Mouse (Mus musculus): Measurements from ENCODE around the gene Hgf. TPM values are rescaled to one million over a fixed set of nuclear protein-coding genes. Genes with fewer than 3 reads are reported as not detected.
A peak's percentile ranks its signal among the peaks of the same experiment; 100 is the strongest.

Gene Hgf
- polyA plus RNA-seq (2016; fragmentation: Nextera tagmentation; extraction: Ambion mirVana): 1.9 and 3.0 TPM in 2 replicates

GRCm38 (mm10) chr5:16553304-16554047, at the start of gene Hgf:
Gene Hgf, plus strand, starts transcription at chr5:16553495.
- H3K36me3 ChIP-seq: no peaks in the 10 kb centered on the region
- H3K27ac ChIP-seq (ENCODE audit: poor library complexity, severe bottlenecking): peak within 1 kb of the TSS; percentile 18; the same call in 1 of the 2 replicates
- no peaks in the 10 kb centered on the region for H3K4me1 ChIP-seq (replicated peaks)
- peak; percentile 39; the same call in 1 of the 2 replicates for ATAC-seq (ENCODE audit: insufficient number of reproducible peaks, low FRiP score)
- no peaks in the 10 kb centered on the region for H3K27me3 ChIP-seq (replicated peaks)
- H3K4me3 ChIP-seq: peak within 1 kb of the TSS; percentile 43
- 5% methylated on average over 16 of the region's 16 CpGs for WGBS
- no peaks in the 10 kb centered on the region for H3K9me3 ChIP-seq (replicated peaks)
- peak within 1 kb of the TSS; percentile 50 for H3K9ac ChIP-seq
- H3K4me2 ChIP-seq: peak within 1 kb of the TSS; percentile 69

GRCm38 (mm10) chr5:16506702-16507350, 46.5 kb upstream of the Hgf start:
- no peak overlapping the region for H3K4me3 ChIP-seq
- H3K36me3 ChIP-seq: no peaks in the 10 kb centered on the region
- no peaks in the 10 kb centered on the region for H3K27me3 ChIP-seq (replicated peaks)
- no peak for ATAC-seq (ENCODE audit: insufficient number of reproducible peaks, low FRiP score)
- H3K9ac ChIP-seq: no peak overlapping the region
- H3K4me2 ChIP-seq: no peak overlapping the region
- H3K9me3 ChIP-seq (replicated peaks): no peaks in the 10 kb centered on the region
- no peaks in the 10 kb centered on the region for H3K4me1 ChIP-seq (replicated peaks)
- no peak overlapping the region for H3K27ac ChIP-seq (ENCODE audit: poor library complexity, severe bottlenecking)
- 65% methylated on average over 4 of the region's 4 CpGs for WGBS

GRCm38 (mm10) chr5:16531619-16532277, 21.5 kb upstream of the Hgf start:
- WGBS: 82% methylated on average over 3 of the region's 3 CpGs
- Histone ChIP-seq H3K27me3 (replicated peaks) (no peaks in the 10 kb centered on the region), H3K4me1 (replicated peaks) (no peaks in the 10 kb centered on the region)

GRCm38 (mm10) chr5:16538067-16538466, 15.2 kb upstream of the Hgf start:
- 72% methylated on average over 2 of the region's 2 CpGs for WGBS
- ATAC-seq (ENCODE audit: insufficient number of reproducible peaks, low FRiP score): no peak
- Histone ChIP-seq H3K4me3 (no peak overlapping the region), H3K9me3 (replicated peaks) (no peaks in the 10 kb centered on the region), H3K27ac (ENCODE audit: poor library complexity, severe bottlenecking) (no peak overlapping the region), H3K36me3 (no peaks in the 10 kb centered on the region), H3K27me3 (replicated peaks) (no peaks in the 10 kb centered on the region), H3K4me1 (replicated peaks) (no peaks in the 10 kb centered on the region), H3K4me2 (no peak overlapping the region), H3K9ac (no peak overlapping the region)

More at GRCm38 (mm10) chr5:16531619-16532277, 21.5 kb upstream of the Hgf start:
- no peak overlapping the region for H3K27ac ChIP-seq (ENCODE audit: poor library complexity, severe bottlenecking)
- H3K9ac ChIP-seq: no peak overlapping the region
- H3K4me2 ChIP-seq: no peak overlapping the region
- ATAC-seq (ENCODE audit: insufficient number of reproducible peaks, low FRiP score): no peak
- no peaks in the 10 kb centered on the region for H3K9me3 ChIP-seq (replicated peaks)
- H3K4me3 ChIP-seq: no peak overlapping the region
- no peaks in the 10 kb centered on the region for H3K36me3 ChIP-seq

GRCm38 (mm10) chr5:16541561-16542116, 11.7 kb upstream of the Hgf start:
- no peaks in the 10 kb centered on the region for H3K4me1 ChIP-seq (replicated peaks)
- no peak overlapping the region for H3K27ac ChIP-seq (ENCODE audit: poor library complexity, severe bottlenecking)
- H3K36me3 ChIP-seq: no peaks in the 10 kb centered on the region
- 21% methylated on average over 2 of the region's 2 CpGs for WGBS
- no peak overlapping the region for H3K4me3 ChIP-seq
- H3K9ac ChIP-seq: no peak overlapping the region
- ATAC-seq (ENCODE audit: insufficient number of reproducible peaks, low FRiP score): no peak
- no peaks in the 10 kb centered on the region for H3K9me3 ChIP-seq (replicated peaks)
- no peaks in the 10 kb centered on the region for H3K27me3 ChIP-seq (replicated peaks)
- H3K4me2 ChIP-seq: no peak overlapping the region

GRCm38 (mm10) chr5:16547490-16547889, 5.8 kb upstream of the Hgf start:
- no peaks in the 10 kb centered on the region for H3K27me3 ChIP-seq (replicated peaks)
- no peak for ATAC-seq (ENCODE audit: insufficient number of reproducible peaks, low FRiP score)
- no peaks in the 10 kb centered on the region for H3K9me3 ChIP-seq (replicated peaks)
- no peak overlapping the region for H3K9ac ChIP-seq
- no peaks in the 10 kb centered on the region for H3K4me1 ChIP-seq (replicated peaks)
- H3K27ac ChIP-seq (ENCODE audit: poor library complexity, severe bottlenecking): no peak overlapping the region
- no peak overlapping the region for H3K4me2 ChIP-seq
- WGBS: 79% methylated on average over 3 of the region's 3 CpGs
- no peaks in the 10 kb centered on the region for H3K36me3 ChIP-seq
- no peak overlapping the region for H3K4me3 ChIP-seq

- no peak for ATAC-seq (ENCODE audit: insufficient number of reproducible peaks, low FRiP score)
- H3K9ac ChIP-seq: no peak overlapping the region
- no peak overlapping the region for H3K27ac ChIP-seq (ENCODE audit: poor library complexity, severe bottlenecking)
- no peaks in the 10 kb centered on the region for H3K9me3 ChIP-seq (replicated peaks)
- no peaks in the 10 kb centered on the region for H3K27me3 ChIP-seq (replicated peaks)
- no peak overlapping the region for H3K4me3 ChIP-seq
- 57% methylated on average over 4 of the region's 4 CpGs for WGBS
- H3K36me3 ChIP-seq: no peaks in the 10 kb centered on the region
- no peak overlapping the region for H3K4me2 ChIP-seq
- H3K4me1 ChIP-seq (replicated peaks): no peaks in the 10 kb centered on the region
Measured at GRCm38 (mm10) chr5:16552647-16553046, 648 bp upstream of the Hgf start.

- ATAC-seq (ENCODE audit: insufficient number of reproducible peaks, low FRiP score): no peak
- Histone ChIP-seq H3K4me2 (no peak overlapping the region), H3K27me3 (replicated peaks) (no peaks in the 10 kb centered on the region), H3K4me1 (replicated peaks) (no peaks in the 10 kb centered on the region), H3K9me3 (replicated peaks) (no peaks in the 10 kb centered on the region), H3K9ac (no peak overlapping the region), H3K36me3 (no peaks in the 10 kb centered on the region), H3K27ac (ENCODE audit: poor library complexity, severe bottlenecking) (no peak overlapping the region), H3K4me3 (no peak overlapping the region)
- 86% methylated on average over 3 of the region's 3 CpGs for WGBS
Measured at GRCm38 (mm10) chr5:16560247-16560646, 7.0 kb downstream of the Hgf start.

- Histone ChIP-seq H3K9ac (no peak overlapping the region), H3K27ac (ENCODE audit: poor library complexity, severe bottlenecking) (no peak overlapping the region), H3K36me3 (no peaks in the 10 kb centered on the region), H3K27me3 (replicated peaks) (no peaks in the 10 kb centered on the region), H3K4me1 (replicated peaks) (no peaks in the 10 kb centered on the region), H3K4me2 (no peak overlapping the region), H3K4me3 (no peak overlapping the region), H3K9me3 (replicated peaks) (no peaks in the 10 kb centered on the region)
- ATAC-seq (ENCODE audit: insufficient number of reproducible peaks, low FRiP score): no peak
- 59% methylated on average over 4 of the region's 4 CpGs for WGBS
Measured at GRCm38 (mm10) chr5:16568997-16569396, 15.7 kb downstream of the Hgf start.

- H3K4me1 ChIP-seq (replicated peaks): no peaks in the 10 kb centered on the region
- no peak overlapping the region for H3K27ac ChIP-seq (ENCODE audit: poor library complexity, severe bottlenecking)
- H3K27me3 ChIP-seq (replicated peaks): no peaks in the 10 kb centered on the region
- WGBS: 75% methylated on average over 14 of the region's 14 CpGs
- no peak overlapping the region for H3K4me2 ChIP-seq
- H3K36me3 ChIP-seq: no peaks in the 10 kb centered on the region
- no peak overlapping the region for H3K9ac ChIP-seq
- ATAC-seq (ENCODE audit: insufficient number of reproducible peaks, low FRiP score): no peak
- no peak overlapping the region for H3K4me3 ChIP-seq
- H3K9me3 ChIP-seq (replicated peaks): no peaks in the 10 kb centered on the region
Measured at GRCm38 (mm10) chr5:16577882-16578742, 24.8 kb downstream of the Hgf start.

All from heart, embryonic 12.5 days (tissue).